Mouse (Mus musculus) heart, embryonic 14.5 days (tissue): ENCODE measurements around the gene Klf3. TPM values are rescaled to one million over a fixed set of nuclear protein-coding genes. Genes with fewer than 3 reads are reported as not detected.

Experiments
- ATAC-seq: fragments of 200-750 bp; cut with Nextera tagmentation; 2 replicates; pipeline ENCODE4 v1.8.0; 2017; ENCODE audit warnings: low read depth, moderate TSS enrichment; ENCODE audit not compliant: insufficient number of reproducible peaks, insufficient read depth, low FRiP score
- H3K27ac ChIP-seq, 2 experiments: fragments of 200-500 bp in 1 of 2; fragments of 300-500 bp in 1 of 2; sonication (generic) in 1 of 2; replicated peaks in 1 of 2; 2 replicates each; pipeline ENCODE4 v1.5.1; 2012 to 2014; ENCODE audit warnings: low read depth in 2 of 2, low read length in 2 of 2, control low read depth in 1 of 2, mild to moderate bottlenecking in 1 of 2, mixed read lengths in 1 of 2; ENCODE audit not compliant: control insufficient read depth in 1 of 2, insufficient read depth in 1 of 2
- H3K27me3 ChIP-seq: fragments of 300-500 bp; sonication (generic); 2 replicates; pipeline ENCODE4 v1.6.1; 2014; ENCODE audit warnings: mild to moderate bottlenecking, low read length, control low read depth; ENCODE audit not compliant: control insufficient read depth, insufficient read depth
- H3K36me3 ChIP-seq: fragments of 300-500 bp; sonication (generic); 2 replicates; pipeline ENCODE4 v1.6.1; 2014; ENCODE audit warnings: mild to moderate bottlenecking, control low read depth, low read length, mixed read lengths; ENCODE audit not compliant: control insufficient read depth, insufficient read depth
- H3K4me1 ChIP-seq, 2 experiments: fragments of 200-500 bp in 1 of 2; fragments of 300-500 bp in 1 of 2; sonication (generic) in 1 of 2; 2 replicates each; pipeline ENCODE4 v1.6.1; 2012 to 2014; ENCODE audit warnings: low read length in 2 of 2, control low read depth in 1 of 2, mixed read lengths in 1 of 2; ENCODE audit not compliant: control insufficient read depth in 2 of 2, insufficient read depth in 2 of 2
- H3K4me2 ChIP-seq: fragments of 300-500 bp; sonication (generic); 2 replicates; pipeline ENCODE4 v1.6.1; 2014; ENCODE audit warnings: mild to moderate bottlenecking, low read length
- H3K4me3 ChIP-seq, 2 experiments: fragments of 200-500 bp in 1 of 2; fragments of 300-500 bp in 1 of 2; sonication (generic) in 1 of 2; 2 replicates each; pipeline ENCODE4 v1.5.1; 2012 to 2014; ENCODE audit warnings: low read length in 2 of 2, mild to moderate bottlenecking in 2 of 2, control low read depth in 1 of 2, low read depth in 1 of 2, moderate library complexity in 1 of 2; ENCODE audit not compliant: control insufficient read depth in 1 of 2, insufficient read depth in 1 of 2
- H3K9ac ChIP-seq: fragments of 300-500 bp; sonication (generic); 2 replicates; pipeline ENCODE4 v1.6.1; 2014; ENCODE audit warnings: mild to moderate bottlenecking, low read length
- H3K9me3 ChIP-seq: fragments of 300-500 bp; sonication (generic); 2 replicates; pipeline ENCODE4 v1.6.1; 2016; ENCODE audit warnings: low read length, control low read depth; ENCODE audit not compliant: control insufficient read depth
- WGBS: fragments of 180-500 bp; shearing (Covaris S2); extraction: QIAGEN DNeasy Blood & Tissue Kit; methylation state at CpG from one replicate; pipeline ENCODE4 v1.1.7; 2014; 5-methylcytosine and 5-hydroxymethylcytosine counted together
- polyA plus RNA-seq: library from polyadenylated mRNA; unstranded; fragments of >200 nt; fragmentation: Nextera tagmentation; extraction: Ambion mirVana; gene quantifications from 2 replicates; pipeline ENCODE4 v1.2.1, GENCODE M21; 2014

The Klf3 gene
- polyA plus RNA-seq, 1 experiment from 2014 or later, result 52.1 TPM

DNA sequence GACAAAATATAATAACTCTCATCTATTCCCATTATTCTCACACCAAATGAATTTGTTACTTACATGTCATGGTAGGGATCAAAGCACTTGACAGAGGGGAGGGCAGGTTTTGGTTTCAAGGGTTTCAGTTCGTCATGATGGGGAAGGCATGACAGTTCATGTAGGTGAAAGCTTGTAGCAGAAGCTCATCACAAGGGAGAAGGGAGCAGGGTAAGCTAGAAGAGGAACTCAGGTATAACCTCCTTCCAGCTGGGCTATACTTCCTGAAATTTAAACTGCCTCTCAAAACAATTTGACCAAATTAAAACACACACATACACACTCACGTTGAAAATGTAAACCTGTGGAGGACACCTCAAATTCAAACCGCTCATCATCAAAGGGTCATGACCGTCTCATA is 32.1 kb downstream of the Klf3 start:
- Histone ChIP-seq H3K4me1 (peaks cover 8 to 17% of the 10 kb centered on the region in 2 experiments), H3K9me3 (no peaks in the 10 kb centered on the region), H3K9ac (no peak overlapping the region), H3K27ac (no peak overlapping the region), H3K36me3 (peaks cover 23% of the 10 kb centered on the region), H3K4me2 (no peak overlapping the region), H3K27me3 (no peaks in the 10 kb centered on the region), H3K4me3 (no peak overlapping the region)
- WGBS, result 89% methylated on average over 4 of the region's 4 CpGs
- ATAC-seq, result no peak

DNA sequence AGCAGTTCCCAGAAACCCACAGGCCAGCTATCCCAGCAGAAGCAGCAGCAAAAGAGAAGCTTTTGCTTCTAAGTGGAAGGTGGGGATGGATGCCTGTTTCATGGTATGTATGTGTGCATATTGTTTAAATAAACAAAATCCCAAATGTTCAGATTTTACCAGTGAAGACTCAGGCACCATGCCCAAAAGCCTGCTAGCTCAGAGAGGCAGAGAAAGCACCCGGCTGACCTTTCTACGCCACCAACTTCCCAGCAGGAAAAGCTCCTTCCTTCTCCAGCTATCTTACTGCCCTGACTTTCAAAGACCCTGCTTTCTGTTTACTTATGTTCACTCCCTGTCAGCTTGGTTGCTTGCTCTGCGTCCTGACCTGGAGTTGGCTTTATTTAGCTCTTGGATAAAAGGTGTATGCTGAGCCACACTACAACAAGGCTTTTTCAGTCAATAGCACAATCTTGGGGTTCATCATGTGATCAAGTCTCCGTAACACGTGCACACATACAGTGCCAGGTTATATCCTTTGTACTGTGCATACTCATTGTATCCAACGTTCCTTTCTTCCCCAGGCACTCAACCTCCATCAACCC is 35.9 kb downstream of the Klf3 start:
- no peaks in the 10 kb centered on the region for H3K36me3 ChIP-seq
- no peaks in the 10 kb centered on the region for H3K27me3 ChIP-seq
- H3K27ac ChIP-seq, result peak overlapping the region; percentile 61 to 75; a peak in 3 of 4 replicates
- peaks cover 11 to 26% of the 10 kb centered on the region in 2 experiments for H3K4me1 ChIP-seq
- H3K4me3 ChIP-seq, result no peak overlapping the region
- peak overlapping the region; percentile 30; the same call in 1 of the 2 replicates for H3K9ac ChIP-seq
- WGBS, result 40% methylated on average over 6 of the region's 6 CpGs
- H3K4me2 ChIP-seq, result no peak overlapping the region
- H3K9me3 ChIP-seq, result peaks cover 7% of the 10 kb centered on the region
- ATAC-seq, result no peak

DNA sequence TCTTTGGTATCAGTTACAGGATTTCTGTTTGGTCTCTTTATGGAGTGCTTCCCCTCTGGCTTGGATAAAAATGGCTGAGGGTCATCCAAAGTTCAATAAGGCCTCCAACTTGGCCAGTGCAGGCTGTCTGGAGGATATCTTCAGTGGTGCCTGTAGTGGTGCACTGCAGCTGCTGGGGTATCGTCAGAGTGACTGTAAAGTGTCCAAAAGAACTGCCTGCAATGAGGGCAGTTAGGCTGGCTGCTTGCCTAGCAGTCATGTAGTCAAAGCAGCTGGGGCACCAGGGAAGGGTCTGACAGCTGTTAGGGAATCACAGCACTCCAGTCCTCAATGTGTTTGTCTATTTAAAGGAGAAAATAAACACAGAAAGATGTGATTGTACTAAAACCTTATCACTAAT is 36.9 kb downstream of the Klf3 start:
- ATAC-seq, result peak; percentile 82

DNA sequence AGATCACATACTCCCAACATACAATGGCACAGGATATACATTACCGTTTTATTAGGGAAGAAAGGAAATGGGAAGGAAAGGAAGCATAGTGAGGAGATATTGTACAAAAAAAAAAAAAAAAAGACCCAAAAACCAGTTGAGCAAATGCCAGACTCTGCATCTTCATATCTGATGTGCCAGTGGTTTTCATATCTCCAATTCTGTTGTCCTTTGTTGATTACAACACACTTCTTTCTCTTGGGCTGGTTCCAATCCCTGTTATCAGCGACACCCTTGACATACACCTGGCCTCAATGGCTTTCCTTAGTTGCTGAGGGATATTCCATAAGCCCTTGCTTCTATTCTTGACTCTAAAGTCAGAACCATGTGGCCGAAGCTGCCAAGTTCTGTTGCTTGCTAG is 41.4 kb downstream of the Klf3 start:
- Histone ChIP-seq H3K4me1 (peaks cover 3 to 15% of the 10 kb centered on the region in 2 experiments), H3K4me2 (no peak overlapping the region), H3K9me3 (peaks cover 9% of the 10 kb centered on the region), H3K27me3 (no peaks in the 10 kb centered on the region), H3K4me3 (no peak overlapping the region), H3K36me3 (no peaks in the 10 kb centered on the region), H3K27ac (no peak overlapping the region), H3K9ac (no peak overlapping the region)
- 78% methylated on average over 3 of the region's 3 CpGs for WGBS
- no peak for ATAC-seq

More for the DNA sequence above, 36.9 kb downstream of the Klf3 start:
- H3K9me3 ChIP-seq, result peaks cover 9% of the 10 kb centered on the region
- WGBS, result 3% methylated on average over 1 of the region's 1 CpGs
- H3K36me3 ChIP-seq, result no peaks in the 10 kb centered on the region
- H3K27ac ChIP-seq, result peak overlapping the region; percentile 61 to 75
- no peak overlapping the region for H3K9ac ChIP-seq
- 0 out of 2 replicates have a peak overlapping the region, but pooled peaks have one; percentile 20 for H3K4me2 ChIP-seq
- peaks cover 11 to 26% of the 10 kb centered on the region in 2 experiments for H3K4me1 ChIP-seq
- H3K4me3 ChIP-seq, result no peak overlapping the region
- no peaks in the 10 kb centered on the region for H3K27me3 ChIP-seq

DNA sequence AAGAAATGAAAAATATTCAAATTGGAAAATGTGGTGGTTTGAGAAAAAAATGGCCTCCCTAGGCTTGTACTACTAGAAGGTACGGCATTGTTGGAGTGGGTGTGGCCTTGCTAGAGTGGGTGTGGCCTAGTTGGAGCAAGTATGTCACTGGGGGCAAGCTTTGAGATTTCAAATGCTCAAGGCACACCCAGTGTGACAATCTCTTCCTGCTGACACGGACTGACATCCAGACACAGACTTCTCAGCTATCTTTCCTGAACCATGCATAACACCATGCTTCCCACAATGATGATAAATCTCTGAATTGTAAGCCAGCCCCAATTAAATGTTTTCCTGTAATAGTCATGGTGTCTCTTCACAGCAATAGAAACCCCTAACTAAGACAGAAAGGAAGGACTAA is 44.1 kb downstream of the Klf3 start:
- Histone ChIP-seq H3K36me3 (no peaks in the 10 kb centered on the region), H3K27me3 (no peaks in the 10 kb centered on the region), H3K4me2 (no peak overlapping the region), H3K4me3 (no peak overlapping the region), H3K9me3 (peaks cover 9% of the 10 kb centered on the region), H3K27ac (no peak overlapping the region), H3K9ac (no peak overlapping the region), H3K4me1 (no peaks in the 10 kb centered on the region)
- no peak for ATAC-seq
- 50% methylated on average over 2 of the region's 2 CpGs for WGBS

DNA sequence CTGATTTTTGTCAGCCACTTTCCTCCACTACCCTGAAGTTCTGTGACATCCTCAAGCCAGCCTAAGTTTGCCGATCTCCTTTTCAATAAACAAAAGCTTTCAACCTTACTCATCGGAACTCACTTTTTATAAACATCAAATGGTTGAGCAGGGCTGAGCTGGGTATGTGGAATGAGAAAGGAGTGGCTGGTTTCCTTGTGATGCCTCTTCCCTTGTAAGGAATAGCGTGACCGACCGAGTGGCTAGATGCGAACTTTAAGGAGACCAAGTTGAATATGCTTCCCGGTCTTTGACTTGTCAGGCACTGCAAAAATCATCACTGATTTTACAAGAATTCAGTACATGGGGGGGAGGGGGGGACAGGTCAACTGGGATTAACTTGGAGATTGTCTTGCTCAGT is 46.7 kb downstream of the Klf3 start:
- H3K4me2 ChIP-seq, result no peak overlapping the region
- no peaks in the 10 kb centered on the region for H3K36me3 ChIP-seq
- no peaks in the 10 kb centered on the region for H3K27me3 ChIP-seq
- ATAC-seq, result no peak
- WGBS, result 71% methylated on average over 7 of the region's 7 CpGs
- no peak overlapping the region for H3K27ac ChIP-seq
- peaks cover 5% of the 10 kb centered on the region for H3K9me3 ChIP-seq
- H3K9ac ChIP-seq, result no peak overlapping the region
- H3K4me1 ChIP-seq, result peaks cover 5 to 8% of the 10 kb centered on the region in 2 experiments; a peak in 2 of 4 replicates
- no peak overlapping the region for H3K4me3 ChIP-seq

DNA sequence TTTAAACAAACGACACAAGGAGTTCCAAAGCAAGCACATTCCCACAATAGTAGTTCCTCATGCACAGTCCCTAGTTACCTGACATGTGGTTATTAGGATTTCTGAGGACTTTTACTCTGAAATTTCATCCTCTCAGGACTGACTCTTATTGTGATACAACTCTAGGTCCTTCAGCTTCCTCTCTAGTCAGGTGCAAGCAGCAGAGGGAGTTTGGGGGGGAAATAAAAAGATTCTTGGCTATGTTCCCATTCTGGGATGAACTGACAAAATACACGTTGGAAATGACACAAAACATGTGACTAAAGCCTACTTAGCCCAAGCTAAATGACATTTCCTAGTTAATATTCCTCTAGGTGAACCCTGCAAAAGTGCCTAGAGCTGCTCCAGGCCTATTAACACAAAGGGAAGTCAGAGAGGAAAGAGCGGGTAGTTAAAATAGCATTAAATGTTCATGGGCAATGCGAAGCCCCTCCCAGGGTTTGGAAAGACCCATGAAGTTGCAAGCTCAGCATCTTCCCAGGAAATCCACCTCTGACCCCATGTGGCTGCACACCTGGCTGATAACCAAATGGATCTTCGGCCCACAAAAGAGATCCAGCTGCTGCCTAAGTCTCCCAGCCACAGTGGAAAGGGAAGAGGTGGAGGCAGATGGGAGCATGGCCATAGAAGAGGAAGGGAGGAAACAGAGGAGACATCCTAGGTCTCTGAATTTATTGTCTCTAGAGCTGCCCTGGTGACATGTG is 49.6 kb downstream of the Klf3 start:
- WGBS, result 58% methylated on average over 5 of the region's 5 CpGs
- Histone ChIP-seq H3K9me3 (peaks cover 16% of the 10 kb centered on the region), H3K4me1 (peaks cover 5 to 8% of the 10 kb centered on the region in 2 experiments; a peak in 2 of 4 replicates), H3K4me3 (no peak overlapping the region), H3K36me3 (no peaks in the 10 kb centered on the region), H3K4me2 (no peak overlapping the region), H3K27ac (peak overlapping the region in 1 of 2 experiments; percentile 34; a peak in 2 of 4 replicates), H3K9ac (no peak overlapping the region), H3K27me3 (no peaks in the 10 kb centered on the region)
- ATAC-seq, result no peak
